Mouse (Mus musculus): ENCODE data around the gene Tmco3. TPM values are rescaled to one million over a fixed set of nuclear protein-coding genes. Genes with fewer than 3 reads are reported as not detected.
"Not testable (repeated sequence)": the region's sequence is repeated elsewhere in the genome, so short reads cannot be mapped to it uniquely, and the experiment has no call there.

Tmco3 gene
- total and polyA plus RNA-seq, 2 experiments from 2014 or later, result 23.5 to 31.4 TPM

DNA sequence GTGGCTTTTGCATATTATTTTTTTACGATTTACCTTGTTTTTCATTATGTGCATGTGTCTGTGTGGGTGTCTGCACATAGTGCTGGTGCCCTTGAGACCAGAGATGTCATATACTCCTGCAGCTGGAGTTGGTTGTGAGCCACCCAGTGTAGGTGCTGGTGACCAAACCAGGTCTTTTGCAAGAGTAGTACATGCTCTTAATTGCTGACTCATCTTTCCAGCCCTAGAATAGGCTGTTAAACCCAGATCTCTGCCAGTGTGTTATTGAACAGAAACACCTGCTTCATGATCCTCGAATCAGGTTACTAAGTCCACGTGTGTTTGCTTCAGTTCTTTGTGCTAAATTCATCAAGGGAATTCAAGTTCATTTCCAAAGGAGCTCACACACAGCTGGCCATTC lies 26.9 kb downstream of the Tmco3 start:
- Histone ChIP-seq H3K4me3 (ENCODE audit: low read depth, low read length) (no peak overlapping the region), H3K9ac (replicated peaks; ENCODE audit: low read length, poor library complexity, severe bottlenecking) (no peak overlapping the region), H3K4me2 (ENCODE audit: low read depth, low read length, poor library complexity, severe bottlenecking) (no peak overlapping the region), H3K27ac (ENCODE audit: low read depth, low read length) (no peak overlapping the region), H3K9me3 (ENCODE audit: low read length) (no peaks in the 10 kb centered on the region), H3K4me1 (ENCODE audit: insufficient read depth, low read length) (no peaks in the 10 kb centered on the region), H3K36me3 (ENCODE audit: insufficient read depth, low read length) (peaks cover 67% of the 10 kb centered on the region), H3K27me3 (ENCODE audit: insufficient read depth, low read length) (no peaks in the 10 kb centered on the region)
- DNase-seq (ENCODE audit: low spot score) (no peak), ATAC-seq (ENCODE audit: low FRiP score) (no peak)
- WGBS, result 89% methylated on average over 3 of the region's 3 CpGs
- no peak for TF ChIP-seq CTCF (IDR thresholded peaks at IDR 0.05)

GRCm38 (mm10) chr8:13316671-13317070 lies 28.7 kb downstream of the Tmco3 start:
- H3K36me3 ChIP-seq (ENCODE audit: insufficient read depth, low read length), result peaks cover 63% of the 10 kb centered on the region
- no peak for ATAC-seq (ENCODE audit: low FRiP score)
- no peaks in the 10 kb centered on the region for H3K9me3 ChIP-seq (ENCODE audit: low read length)
- H3K4me3 ChIP-seq (ENCODE audit: low read depth, low read length), result no peak overlapping the region
- no peak overlapping the region for H3K4me2 ChIP-seq (ENCODE audit: low read depth, low read length, poor library complexity, severe bottlenecking)
- no peak for TF ChIP-seq CTCF (IDR thresholded peaks at IDR 0.05)
- H3K4me1 ChIP-seq (ENCODE audit: insufficient read depth, low read length), result no peaks in the 10 kb centered on the region
- no peaks in the 10 kb centered on the region for H3K27me3 ChIP-seq (ENCODE audit: insufficient read depth, low read length)
- no peak overlapping the region for H3K27ac ChIP-seq (ENCODE audit: low read depth, low read length)
- H3K9ac ChIP-seq (replicated peaks; ENCODE audit: low read length, poor library complexity, severe bottlenecking), result no peak overlapping the region
- DNase-seq (ENCODE audit: low spot score), result no peak
- 93% methylated on average over 10 of the region's 10 CpGs for WGBS

- Histone ChIP-seq H3K27ac (ENCODE audit: low read depth, low read length) (no peak overlapping the region), H3K9ac (replicated peaks; ENCODE audit: low read length, poor library complexity, severe bottlenecking) (no peak overlapping the region), H3K36me3 (ENCODE audit: insufficient read depth, low read length) (peaks cover 5% of the 10 kb centered on the region), H3K4me3 (ENCODE audit: low read depth, low read length) (no peak overlapping the region), H3K27me3 (ENCODE audit: insufficient read depth, low read length) (no peaks in the 10 kb centered on the region), H3K4me2 (ENCODE audit: low read depth, low read length, poor library complexity, severe bottlenecking) (no peak overlapping the region), H3K9me3 (ENCODE audit: low read length) (no peaks in the 10 kb centered on the region), H3K4me1 (ENCODE audit: insufficient read depth, low read length) (no peaks in the 10 kb centered on the region)
- WGBS, result 40% methylated on average over 5 of the region's 5 CpGs
- DNase-seq (ENCODE audit: low spot score), result peak; percentile 22
- peak; percentile 59 for TF ChIP-seq CTCF (IDR thresholded peaks at IDR 0.05)
- no peak for ATAC-seq (ENCODE audit: low FRiP score)
These were observed 38.6 kb downstream of the Tmco3 start for GRCm38 (mm10) chr8:13326598-13326997.

GRCm38 (mm10) chr8:13334671-13335070 lies 46.7 kb downstream of the Tmco3 start:
- H3K27ac ChIP-seq (ENCODE audit: low read depth, low read length), result no peak overlapping the region
- no peaks in the 10 kb centered on the region for H3K36me3 ChIP-seq (ENCODE audit: insufficient read depth, low read length)
- WGBS, result 42% methylated on average over 1 of the region's 1 CpGs
- ATAC-seq (ENCODE audit: low FRiP score), result no peak
- H3K4me3 ChIP-seq (ENCODE audit: low read depth, low read length), result no peak overlapping the region
- H3K9me3 ChIP-seq (ENCODE audit: low read length), result no peaks in the 10 kb centered on the region
- DNase-seq (ENCODE audit: low spot score), result no peak
- H3K4me1 ChIP-seq (ENCODE audit: insufficient read depth, low read length), result no peaks in the 10 kb centered on the region
- no peak overlapping the region for H3K9ac ChIP-seq (replicated peaks; ENCODE audit: low read length, poor library complexity, severe bottlenecking)
- H3K27me3 ChIP-seq (ENCODE audit: insufficient read depth, low read length), result no peaks in the 10 kb centered on the region
- no peak overlapping the region for H3K4me2 ChIP-seq (ENCODE audit: low read depth, low read length, poor library complexity, severe bottlenecking)
- TF ChIP-seq CTCF (IDR thresholded peaks at IDR 0.05), result no peak

GRCm38 (mm10) chr8:13337245-13337644 lies 49.3 kb downstream of the Tmco3 start:
- H3K36me3 ChIP-seq (ENCODE audit: insufficient read depth, low read length); H3K27me3 ChIP-seq (ENCODE audit: insufficient read depth, low read length); ATAC-seq (ENCODE audit: low FRiP score); H3K4me3 ChIP-seq (ENCODE audit: low read depth, low read length); H3K4me2 ChIP-seq (ENCODE audit: low read depth, low read length, poor library complexity, severe bottlenecking); DNase-seq (ENCODE audit: low spot score); H3K9ac ChIP-seq (replicated peaks; ENCODE audit: low read length, poor library complexity, severe bottlenecking); H3K9me3 ChIP-seq (ENCODE audit: low read length); H3K4me1 ChIP-seq (ENCODE audit: insufficient read depth, low read length); H3K27ac ChIP-seq (ENCODE audit: low read depth, low read length): not testable (repeated sequence)
- WGBS, result 89% methylated on average over 6 of the region's 6 CpGs

DNA sequence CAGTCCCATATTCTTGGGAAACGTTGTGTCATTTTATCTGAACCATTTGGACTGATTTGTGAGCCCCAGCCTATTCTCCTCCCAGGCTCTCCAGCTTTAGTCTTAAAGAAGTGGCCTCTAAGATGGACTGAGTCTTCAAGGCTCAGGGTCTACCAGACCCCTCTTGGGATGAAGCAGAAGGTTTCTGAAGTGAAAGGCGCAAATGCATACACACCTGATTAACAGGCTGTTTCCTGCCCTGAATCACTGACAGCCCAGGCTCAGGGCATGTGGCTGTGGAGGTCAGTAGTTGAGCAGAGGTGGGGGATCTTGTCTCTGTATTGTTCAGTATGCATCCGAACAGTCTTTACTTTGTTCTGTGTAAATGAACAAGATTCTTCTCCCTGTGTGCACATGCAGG lies 49.7 kb downstream of the Tmco3 start:
- Histone ChIP-seq H3K27ac (ENCODE audit: low read depth, low read length) (peak overlapping the region; percentile 83; the same call in 1 of the 2 replicates), H3K9ac (replicated peaks; ENCODE audit: low read length, poor library complexity, severe bottlenecking) (peak overlapping the region; percentile 96; the same call in 1 of the 2 replicates), H3K9me3 (ENCODE audit: low read length) (no peaks in the 10 kb centered on the region), H3K4me3 (ENCODE audit: low read depth, low read length) (peak overlapping the region; percentile 89), H3K4me2 (ENCODE audit: low read depth, low read length, poor library complexity, severe bottlenecking) (peak overlapping the region; percentile 89), H3K4me1 (ENCODE audit: insufficient read depth, low read length) (no peaks in the 10 kb centered on the region), H3K36me3 (ENCODE audit: insufficient read depth, low read length) (peaks cover 4% of the 10 kb centered on the region; the same call in 1 of the 2 replicates), H3K27me3 (ENCODE audit: insufficient read depth, low read length) (no peaks in the 10 kb centered on the region)
- DNase-seq (ENCODE audit: low spot score), result no peak
- 76% methylated on average over 3 of the region's 3 CpGs for WGBS
- TF ChIP-seq CTCF (IDR thresholded peaks at IDR 0.05), result no peak
- no peak for ATAC-seq (ENCODE audit: low FRiP score)
